Mouse (Mus musculus) hindbrain, embryonic 15.5 days (tissue): ENCODE data around the gene Luc7l2. TPM values are rescaled to one million over a fixed set of nuclear protein-coding genes. Genes with fewer than 3 reads are reported as not detected.

Experiments
- ATAC-seq: fragments of 200-750 bp; cut with Nextera tagmentation; 2 replicates; pipeline ENCODE4 v1.8.0; 2017; ENCODE audit warnings: low read depth, moderate number of reproducible peaks, moderate TSS enrichment; ENCODE audit not compliant: low FRiP score
- H3K27ac ChIP-seq: fragments of 300-500 bp; sonication (generic); replicated peaks from 2 replicates; pipeline ENCODE4 v1.5.1; 2015; ENCODE audit warnings: mild to moderate bottlenecking, inconsistent platforms
- H3K27me3 ChIP-seq: fragments of 300-500 bp; sonication (generic); 2 replicates; pipeline ENCODE4 v1.6.1; 2015; ENCODE audit warnings: control low read depth, inconsistent platforms
- H3K36me3 ChIP-seq: fragments of 300-500 bp; sonication (generic); 2 replicates; pipeline ENCODE4 v1.6.1; 2015; ENCODE audit warnings: control low read depth, inconsistent platforms
- H3K4me1 ChIP-seq: fragments of 300-500 bp; sonication (generic); replicated peaks from 2 replicates; pipeline ENCODE4 v1.6.1; 2015; ENCODE audit warnings: control low read depth, inconsistent platforms
- H3K4me2 ChIP-seq: fragments of 300-500 bp; sonication (generic); 2 replicates; pipeline ENCODE4 v1.6.1; 2015; ENCODE audit warnings: moderate library complexity, mild to moderate bottlenecking, inconsistent platforms
- H3K4me3 ChIP-seq: fragments of 300-500 bp; sonication (generic); 2 replicates; pipeline ENCODE4 v1.5.1; 2015; ENCODE audit warnings: mild to moderate bottlenecking, inconsistent platforms
- H3K9ac ChIP-seq: fragments of 300-500 bp; sonication (generic); 2 replicates; pipeline ENCODE4 v1.6.1; 2015; ENCODE audit warnings: inconsistent platforms
- H3K9me3 ChIP-seq: fragments of 300-500 bp; sonication (generic); 2 replicates; pipeline ENCODE4 v1.6.1; 2016; ENCODE audit warnings: control low read depth, inconsistent platforms
- WGBS: fragments of 180-500 bp; shearing (Covaris S2); methylation state at CpG from one replicate; pipeline ENCODE4 v1.1.7; 2015; 5-methylcytosine and 5-hydroxymethylcytosine counted together
- polyA plus RNA-seq: library from polyadenylated mRNA; unstranded; fragments of >200 nt; fragmentation: Nextera tagmentation; extraction: Ambion mirVana; gene quantifications from 2 replicates; pipeline ENCODE4 v1.2.1, GENCODE M21; 2015

Luc7l2 gene
- 36.9 and 38.5 TPM in 2 replicates for polyA plus RNA-seq

DNA sequence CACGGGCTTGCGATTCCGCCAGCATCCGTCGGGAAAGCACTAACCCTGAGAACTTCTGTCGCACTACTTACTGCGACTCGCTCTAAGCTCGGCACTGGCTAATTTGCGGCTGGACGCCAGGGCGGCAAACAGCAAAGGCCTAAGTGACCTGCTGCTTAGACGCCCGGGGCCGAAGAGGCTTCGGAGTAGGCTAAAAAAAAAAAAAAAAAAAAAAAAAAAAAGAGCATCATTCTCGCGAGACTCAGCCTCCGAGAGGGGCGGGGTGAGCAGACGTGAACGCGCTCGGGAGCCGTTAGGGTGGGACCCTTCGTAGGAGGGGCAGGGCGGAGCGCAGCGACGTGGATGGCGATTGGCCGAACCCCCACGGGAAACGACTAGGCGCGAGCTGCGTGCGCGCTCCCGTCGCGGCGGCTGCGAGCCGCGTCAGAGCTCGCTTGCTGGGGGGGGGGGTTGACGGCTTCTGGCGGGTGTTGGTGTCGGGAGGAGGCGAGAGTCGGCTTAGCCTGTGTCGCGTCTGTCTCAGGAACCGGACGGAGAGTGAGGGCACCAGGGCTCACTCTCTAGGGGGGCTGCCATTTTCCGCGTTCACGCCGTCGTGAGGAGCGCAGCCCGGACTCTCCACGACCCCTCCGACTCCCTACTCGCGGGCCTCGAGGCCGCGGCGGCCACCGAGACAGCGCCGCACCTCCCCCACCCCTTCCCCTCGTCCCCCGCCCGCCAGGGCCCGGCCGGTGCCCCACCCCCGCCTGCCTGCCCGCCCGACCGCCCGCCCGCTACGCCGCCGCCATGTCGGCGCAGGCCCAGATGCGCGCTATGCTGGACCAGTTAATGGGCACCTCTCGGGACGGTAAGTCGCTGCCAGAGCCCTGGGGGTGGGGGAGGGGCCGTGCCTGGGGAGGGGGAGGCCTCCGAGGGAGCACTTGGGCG is at the start of gene Luc7l2:
TSS of gene Luc7l2 (plus strand) at position 273 of the 927 bp plus-strand sequence.
- Histone ChIP-seq H3K27ac (peak within 1 kb of the TSS; percentile 100), H3K27me3 (no peaks in the 10 kb centered on the region), H3K9ac (peak within 1 kb of the TSS; percentile 81), H3K4me3 (peak within 1 kb of the TSS; percentile 85), H3K4me1 (peaks cover 30% of the 10 kb centered on the region), H3K36me3 (no peaks in the 10 kb centered on the region), H3K9me3 (no peaks in the 10 kb centered on the region), H3K4me2 (peak within 1 kb of the TSS; percentile 71)
- ATAC-seq: peak; percentile 89
- under 1% methylated on average over 89 of the region's 98 CpGs for WGBS

DNA sequence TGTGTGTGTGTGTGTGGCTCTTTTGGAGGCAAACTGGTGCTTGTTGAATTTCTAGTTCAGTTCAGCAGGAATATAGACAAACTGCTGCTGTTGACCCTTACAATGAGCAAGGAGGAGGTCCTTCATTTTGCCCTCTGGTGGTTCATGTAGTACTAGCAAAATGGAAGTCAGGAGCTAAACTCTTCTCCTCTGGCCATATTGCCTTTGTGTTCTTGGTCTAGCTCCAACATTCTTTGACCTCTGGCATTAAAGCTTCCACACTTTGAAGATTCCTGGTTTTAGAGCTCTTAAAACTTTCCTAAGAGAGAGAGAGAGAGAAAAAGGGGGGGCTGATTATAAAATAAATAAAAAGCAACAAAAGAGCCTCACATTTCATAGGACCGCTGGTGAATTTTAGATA is 39.0 kb upstream of the Luc7l2 start:
- Histone ChIP-seq H3K4me1 (no peaks in the 10 kb centered on the region), H3K9me3 (no peaks in the 10 kb centered on the region), H3K27ac (no peak overlapping the region), H3K4me2 (no peak overlapping the region), H3K4me3 (no peak overlapping the region), H3K36me3 (0 out of 2 replicates have a peak, but pooled peaks cover 2% of the 10 kb centered on the region), H3K27me3 (no peaks in the 10 kb centered on the region), H3K9ac (no peak overlapping the region)
- ATAC-seq: no peak
- WGBS: 95% methylated on average over 1 of the region's 1 CpGs

DNA sequence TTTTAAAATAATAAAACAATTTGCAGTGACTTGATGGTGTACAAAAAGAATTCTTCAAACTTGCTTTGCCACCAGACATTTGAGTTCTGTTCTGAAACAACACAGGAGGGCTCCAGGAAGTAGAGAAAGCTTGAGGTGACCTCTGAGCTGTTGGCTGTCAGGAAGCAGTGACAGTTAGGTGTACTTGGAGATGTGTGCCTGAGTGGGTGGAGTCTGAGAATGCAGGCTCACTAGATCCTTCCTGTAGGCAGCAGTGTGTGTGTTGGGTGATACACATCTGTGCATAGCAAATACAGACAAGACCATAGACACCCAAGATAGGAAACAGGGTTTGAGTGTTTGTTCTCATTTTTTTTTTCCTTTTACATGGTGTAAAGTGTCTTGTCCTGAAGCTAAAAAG is 38.3 kb upstream of the Luc7l2 start:
- Histone ChIP-seq H3K4me3 (no peak overlapping the region), H3K27me3 (no peaks in the 10 kb centered on the region), H3K27ac (no peak overlapping the region), H3K4me2 (no peak overlapping the region), H3K36me3 (0 out of 2 replicates have a peak, but pooled peaks cover 2% of the 10 kb centered on the region), H3K9me3 (no peaks in the 10 kb centered on the region), H3K9ac (no peak overlapping the region), H3K4me1 (no peaks in the 10 kb centered on the region)
- no peak for ATAC-seq

DNA sequence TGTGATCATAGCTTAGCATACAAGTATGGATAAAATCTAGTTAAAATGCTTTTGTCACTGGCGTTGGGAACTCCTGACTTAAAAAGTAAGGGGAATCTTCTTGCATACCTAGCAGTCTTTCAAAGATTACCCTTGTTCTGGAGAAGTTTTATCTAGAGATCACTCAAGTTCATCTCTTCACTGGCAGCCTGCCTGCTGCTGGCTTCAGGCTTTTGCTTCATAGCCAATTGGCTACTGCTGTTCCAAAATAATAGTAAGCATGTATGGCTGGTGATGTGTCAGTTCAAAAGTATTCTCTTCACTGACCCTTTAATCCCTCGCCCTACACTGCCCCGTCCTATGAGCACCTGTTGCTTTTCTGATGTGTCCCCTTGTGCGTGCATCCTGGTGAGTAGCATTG is 35.9 kb upstream of the Luc7l2 start:
- no peaks in the 10 kb centered on the region for H3K27me3 ChIP-seq
- WGBS: 91% methylated on average over 4 of the region's 4 CpGs
- H3K27ac ChIP-seq: no peak overlapping the region
- 0 out of 2 replicates have a peak, but pooled peaks cover 2% of the 10 kb centered on the region for H3K36me3 ChIP-seq
- H3K9ac ChIP-seq: no peak overlapping the region
- ATAC-seq: no peak
- H3K9me3 ChIP-seq: no peaks in the 10 kb centered on the region
- no peak overlapping the region for H3K4me3 ChIP-seq
- H3K4me2 ChIP-seq: no peak overlapping the region
- no peaks in the 10 kb centered on the region for H3K4me1 ChIP-seq

DNA sequence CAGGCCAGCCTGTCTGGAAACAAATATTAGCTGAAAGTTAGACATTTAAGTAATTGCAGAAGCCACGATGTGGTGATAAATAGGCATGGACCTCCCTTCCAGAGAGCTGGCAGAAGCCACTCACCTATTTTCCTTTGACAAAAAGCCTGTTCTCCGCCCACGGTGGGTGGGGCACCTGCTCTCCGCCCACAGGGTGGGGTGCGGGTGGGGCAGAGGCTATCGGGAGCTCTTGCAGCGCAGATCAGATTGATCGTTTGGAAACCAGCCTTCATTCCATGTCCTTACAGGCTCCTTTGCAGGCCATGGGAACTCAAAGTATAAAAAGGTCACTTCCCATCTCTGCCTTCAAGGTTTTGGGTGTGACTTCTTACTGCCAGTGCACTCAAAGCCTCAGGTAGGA is 27.3 kb upstream of the Luc7l2 start:
- 30% methylated on average over 8 of the region's 8 CpGs for WGBS
- no peaks in the 10 kb centered on the region for H3K4me1 ChIP-seq
- no peak overlapping the region for H3K4me2 ChIP-seq
- H3K9ac ChIP-seq: no peak overlapping the region
- no peaks in the 10 kb centered on the region for H3K36me3 ChIP-seq
- ATAC-seq: no peak
- no peak overlapping the region for H3K27ac ChIP-seq
- no peak overlapping the region for H3K4me3 ChIP-seq
- no peaks in the 10 kb centered on the region for H3K9me3 ChIP-seq
- no peaks in the 10 kb centered on the region for H3K27me3 ChIP-seq

DNA sequence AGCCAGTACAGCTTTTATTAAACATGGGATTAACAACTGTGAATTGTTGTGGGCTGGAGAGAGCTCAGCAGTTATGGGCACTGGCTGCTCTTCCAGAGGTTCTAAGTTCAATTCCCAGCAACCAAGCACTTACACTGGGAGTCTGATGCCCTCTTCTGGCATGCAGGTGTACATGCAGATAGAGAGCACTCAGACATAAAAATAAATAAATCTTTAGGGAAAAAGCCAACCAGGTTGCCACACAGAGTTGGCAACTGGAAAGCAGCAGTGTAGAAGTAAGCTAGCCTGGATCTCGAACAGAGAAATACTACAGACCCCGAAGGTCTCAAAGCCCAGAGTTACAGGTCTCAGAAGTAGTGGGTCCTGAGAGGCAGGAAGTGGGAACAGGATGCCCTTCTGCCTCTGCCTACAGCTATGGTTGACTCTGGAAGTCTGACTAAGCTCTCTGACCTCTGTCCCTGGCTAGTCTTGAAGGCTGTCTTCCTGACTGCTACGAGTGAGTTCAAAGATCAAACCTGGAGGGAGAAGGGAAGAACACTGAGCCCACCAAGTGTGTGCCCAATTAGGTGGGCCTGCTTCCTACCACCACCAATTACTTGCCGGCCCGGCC is 19.8 kb upstream of the Luc7l2 start:
- Histone ChIP-seq H3K4me2 (no peak overlapping the region), H3K36me3 (no peaks in the 10 kb centered on the region), H3K9me3 (no peaks in the 10 kb centered on the region), H3K9ac (no peak overlapping the region), H3K27me3 (no peaks in the 10 kb centered on the region), H3K4me1 (peaks cover 18% of the 10 kb centered on the region), H3K4me3 (no peak overlapping the region), H3K27ac (no peak overlapping the region)
- WGBS: 80% methylated on average over 5 of the region's 5 CpGs
- ATAC-seq: no peak

DNA sequence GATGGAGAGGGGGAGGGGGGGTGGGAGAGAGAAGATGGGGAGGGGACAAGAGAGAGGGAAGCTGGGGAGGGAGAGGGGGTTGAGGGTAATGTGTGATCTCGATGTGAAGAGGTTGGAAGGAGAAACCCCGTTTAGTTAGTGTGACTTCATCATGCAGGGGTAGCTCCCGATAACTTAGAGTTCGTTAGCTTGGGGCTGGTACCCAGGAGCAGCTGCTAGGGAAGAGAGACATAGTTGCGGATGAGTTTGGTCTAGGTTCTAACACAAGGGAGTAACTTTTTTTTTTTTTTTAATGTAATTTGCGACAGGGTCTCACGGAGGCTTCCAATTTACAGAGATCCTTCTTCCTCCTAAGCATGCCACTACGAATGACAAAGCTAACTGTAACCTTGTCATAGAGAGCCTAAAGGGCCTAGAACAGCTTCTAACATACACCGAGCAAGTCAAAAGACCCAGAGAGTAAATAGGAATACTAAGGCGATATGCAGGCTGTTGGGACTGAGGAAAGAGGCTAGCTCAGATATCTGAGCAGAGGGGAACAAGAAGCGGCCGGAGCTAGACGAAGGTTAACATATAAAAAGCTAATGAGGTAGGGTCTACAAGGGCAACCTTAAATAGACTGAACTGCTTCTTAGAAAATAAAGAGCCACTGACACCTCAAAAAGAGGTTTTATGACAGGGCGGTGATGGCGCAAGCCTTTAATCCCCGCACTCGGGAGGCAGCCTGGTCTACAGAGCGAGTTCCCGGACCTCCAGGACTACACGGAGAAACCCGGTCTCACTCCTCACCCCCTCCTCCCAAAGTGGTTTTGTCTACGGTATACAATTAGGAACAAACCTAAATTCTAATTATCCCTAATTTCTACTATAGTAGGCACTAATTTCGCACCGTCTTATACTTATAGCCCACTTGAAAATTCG is 18.4 kb upstream of the Luc7l2 start:
- Histone ChIP-seq H3K27ac (peak overlapping the region; percentile 94), H3K9me3 (no peaks in the 10 kb centered on the region), H3K4me2 (peak overlapping the region; percentile 77), H3K4me1 (peaks cover 18% of the 10 kb centered on the region), H3K9ac (peak overlapping the region; percentile 62), H3K36me3 (no peaks in the 10 kb centered on the region), H3K27me3 (no peaks in the 10 kb centered on the region), H3K4me3 (peak overlapping the region; percentile 60)
- 5% methylated on average over 25 of the region's 25 CpGs for WGBS
- ATAC-seq: peak; percentile 19; the same call in 1 of the 2 replicates

DNA sequence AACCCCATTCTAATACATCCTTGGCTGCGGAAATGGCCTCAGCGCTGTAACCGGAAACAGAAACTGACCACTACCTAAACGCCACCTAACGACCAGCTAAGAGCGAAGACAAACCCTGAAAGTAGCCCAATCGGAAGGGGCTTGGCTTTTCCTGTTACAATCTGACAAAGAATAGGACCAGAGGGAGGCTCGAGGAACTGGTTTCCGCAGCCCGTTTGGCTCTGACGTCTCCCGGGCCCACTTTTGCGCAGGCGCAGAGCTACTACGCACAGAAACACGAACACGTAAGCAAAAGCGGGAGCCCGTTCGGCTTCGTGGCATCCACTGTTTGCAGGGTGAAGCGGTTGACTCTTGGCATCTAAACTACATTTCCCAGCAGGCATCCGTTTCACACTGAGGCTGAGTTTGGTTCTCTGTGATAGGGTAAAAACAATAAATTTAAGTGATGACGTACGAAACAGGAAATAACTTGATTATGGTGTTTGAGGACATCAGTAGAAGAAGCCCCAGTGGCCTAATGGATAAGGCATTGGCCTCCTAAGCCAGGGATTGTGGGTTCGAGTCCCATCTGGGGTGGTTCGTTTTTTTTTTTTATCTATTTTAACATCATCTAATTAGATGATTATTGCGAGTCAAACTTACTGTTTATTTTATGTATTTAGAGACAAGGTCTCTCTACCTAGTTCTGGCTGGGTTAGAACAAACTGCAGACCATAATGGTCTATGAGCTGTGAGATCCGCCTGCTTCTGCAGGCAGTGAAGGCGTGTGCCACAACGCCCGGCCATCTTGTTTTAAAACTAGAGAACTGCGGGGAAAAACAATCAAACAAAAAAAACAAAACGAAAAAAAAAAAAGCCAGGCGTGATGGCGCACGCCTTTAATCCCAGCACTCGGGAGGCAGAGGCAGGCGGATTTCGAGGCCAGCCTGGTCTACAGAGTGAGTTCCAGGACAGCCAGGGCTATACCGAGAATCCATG is 17.4 kb upstream of the Luc7l2 start, which contains the start of gene Fmc1:
TSS of gene Fmc1 (plus strand) at position 75 of the 978 bp plus-strand sequence.
- Histone ChIP-seq H3K4me1 (peaks cover 18% of the 10 kb centered on the region), H3K4me2 (peak within 1 kb of the TSS; percentile 77), H3K27me3 (no peaks in the 10 kb centered on the region), H3K27ac (peak within 1 kb of the TSS; percentile 94), H3K36me3 (no peaks in the 10 kb centered on the region), H3K4me3 (peak within 1 kb of the TSS; percentile 60), H3K9ac (peak within 1 kb of the TSS; percentile 75), H3K9me3 (no peaks in the 10 kb centered on the region)
- 6% methylated on average over 41 of the region's 41 CpGs for WGBS
- ATAC-seq: peak; percentile 94

DNA sequence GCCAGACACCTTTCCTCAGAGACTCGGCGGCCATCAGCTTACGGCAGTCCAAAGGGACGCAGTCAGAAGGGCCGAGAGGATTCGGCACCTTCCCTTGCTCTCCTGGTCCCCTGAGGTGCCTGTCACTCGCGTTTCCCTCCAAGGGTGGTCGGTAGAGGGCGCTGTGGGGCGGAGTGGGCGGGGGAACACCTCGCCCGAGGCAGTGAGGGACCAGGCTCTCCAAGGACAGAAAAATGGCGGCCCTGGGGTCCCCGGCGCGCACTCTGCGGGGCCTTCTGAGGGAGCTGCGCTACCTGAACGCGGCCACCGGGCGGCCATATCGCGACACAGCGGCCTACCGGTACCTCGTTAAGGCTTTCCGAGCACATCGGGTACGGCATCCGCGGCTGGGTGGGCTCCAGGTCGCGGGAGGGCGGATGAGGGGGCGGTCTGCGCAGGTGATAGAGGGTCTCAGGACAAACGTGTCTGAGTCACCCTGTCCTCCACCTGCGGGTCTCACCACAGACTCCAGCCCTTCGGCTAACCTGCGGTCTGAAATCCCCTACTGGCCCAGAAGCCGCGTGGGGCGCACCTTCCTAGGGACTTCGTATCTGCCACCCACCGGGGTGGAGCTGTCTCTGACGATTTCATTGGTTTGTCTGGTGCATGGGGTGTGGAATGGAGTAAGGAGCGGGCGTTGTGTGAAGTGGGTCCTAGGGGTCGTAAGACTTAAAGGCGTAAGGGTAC is 16.3 kb upstream of the Luc7l2 start:
- Histone ChIP-seq H3K27me3 (no peaks in the 10 kb centered on the region), H3K9me3 (no peaks in the 10 kb centered on the region), H3K4me3 (peak overlapping the region; percentile 60), H3K27ac (peak overlapping the region; percentile 94), H3K4me2 (peak overlapping the region; percentile 58), H3K36me3 (peaks cover 4% of the 10 kb centered on the region; the same call in 1 of the 2 replicates), H3K9ac (peak overlapping the region; percentile 75), H3K4me1 (peaks cover 18% of the 10 kb centered on the region)
- 0% methylated on average over 53 of the region's 53 CpGs for WGBS
- ATAC-seq: peak; percentile 66

DNA sequence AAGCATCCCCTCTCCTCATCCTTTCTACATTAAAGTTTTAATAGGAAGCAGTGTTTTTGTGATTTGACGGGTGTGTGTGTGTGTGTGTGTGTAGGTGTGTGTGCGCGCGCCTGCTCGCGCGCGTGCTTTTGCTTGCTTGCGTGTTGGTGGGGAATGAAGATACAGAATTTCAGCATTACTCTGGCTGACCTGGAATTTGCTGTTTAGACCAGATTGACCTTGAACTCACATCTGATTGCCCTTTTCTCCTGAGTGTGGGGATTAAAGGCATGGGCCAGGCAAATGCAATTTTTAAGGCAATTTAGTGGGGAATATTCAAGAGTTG is 15.8 kb upstream of the Luc7l2 start:
- no peak for ATAC-seq
- peak overlapping the region; percentile 94 for H3K27ac ChIP-seq
- H3K4me3 ChIP-seq: peak overlapping the region; percentile 60
- H3K9me3 ChIP-seq: no peaks in the 10 kb centered on the region
- H3K4me2 ChIP-seq: peak overlapping the region; percentile 58
- peaks cover 10% of the 10 kb centered on the region; the same call in 1 of the 2 replicates for H3K36me3 ChIP-seq
- 2% methylated on average over 9 of the region's 9 CpGs for WGBS
- H3K4me1 ChIP-seq: peaks cover 18% of the 10 kb centered on the region
- H3K9ac ChIP-seq: peak overlapping the region; percentile 75
- H3K27me3 ChIP-seq: no peaks in the 10 kb centered on the region
